Mouse (Mus musculus) hindlimb bud, embryonic 11.5 days (tissue): ENCODE data around the gene Donson.
A peak's percentile ranks its signal among the peaks of the same experiment; 100 is the strongest.

Source experiments
- DNase-seq: peaks from one replicate; pipeline ENCODE4 v3.0.0-alpha.2; 2012; ENCODE audit warnings: low read depth, low spot score; ENCODE audit errors: extremely low spot score

The Donson gene

DNA sequence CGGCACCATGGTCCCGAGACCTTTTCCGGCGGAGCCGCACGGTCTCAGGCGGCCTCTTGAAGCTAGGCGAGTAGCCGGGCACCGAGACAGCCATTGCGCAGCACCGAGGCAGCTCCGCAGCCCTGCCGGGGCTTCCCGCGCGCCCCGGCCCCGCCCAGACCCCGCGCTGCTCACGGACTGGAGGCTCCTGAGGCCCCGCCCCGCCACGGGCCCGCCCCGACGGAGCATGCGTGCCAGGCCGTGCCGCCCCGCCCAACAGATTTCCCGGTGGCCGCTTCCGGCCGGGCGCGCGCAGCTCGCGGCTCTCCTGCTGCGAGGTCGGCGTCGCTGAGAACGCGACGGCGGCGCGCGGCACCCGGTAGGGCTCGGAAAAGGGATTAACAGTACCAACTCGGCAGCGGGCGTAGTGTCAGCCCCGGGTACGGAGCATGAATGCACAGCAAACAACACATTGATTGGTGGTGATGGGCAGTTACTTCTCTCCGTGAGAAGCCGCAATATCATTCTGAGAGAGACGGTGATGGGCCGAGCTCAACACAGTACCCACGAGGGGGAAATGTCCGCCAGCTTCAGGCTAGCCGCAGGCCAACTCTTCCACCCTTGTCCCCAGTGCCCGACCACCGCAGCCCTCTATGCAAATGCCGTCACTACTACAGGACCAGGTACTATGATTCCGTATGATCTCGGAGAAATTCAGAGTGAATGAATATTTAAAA is at the start of gene Donson:
Gene Donson, minus strand, starts transcription at position 152 of the 716 bp plus-strand sequence.
- DNase-seq = no peak

DNA sequence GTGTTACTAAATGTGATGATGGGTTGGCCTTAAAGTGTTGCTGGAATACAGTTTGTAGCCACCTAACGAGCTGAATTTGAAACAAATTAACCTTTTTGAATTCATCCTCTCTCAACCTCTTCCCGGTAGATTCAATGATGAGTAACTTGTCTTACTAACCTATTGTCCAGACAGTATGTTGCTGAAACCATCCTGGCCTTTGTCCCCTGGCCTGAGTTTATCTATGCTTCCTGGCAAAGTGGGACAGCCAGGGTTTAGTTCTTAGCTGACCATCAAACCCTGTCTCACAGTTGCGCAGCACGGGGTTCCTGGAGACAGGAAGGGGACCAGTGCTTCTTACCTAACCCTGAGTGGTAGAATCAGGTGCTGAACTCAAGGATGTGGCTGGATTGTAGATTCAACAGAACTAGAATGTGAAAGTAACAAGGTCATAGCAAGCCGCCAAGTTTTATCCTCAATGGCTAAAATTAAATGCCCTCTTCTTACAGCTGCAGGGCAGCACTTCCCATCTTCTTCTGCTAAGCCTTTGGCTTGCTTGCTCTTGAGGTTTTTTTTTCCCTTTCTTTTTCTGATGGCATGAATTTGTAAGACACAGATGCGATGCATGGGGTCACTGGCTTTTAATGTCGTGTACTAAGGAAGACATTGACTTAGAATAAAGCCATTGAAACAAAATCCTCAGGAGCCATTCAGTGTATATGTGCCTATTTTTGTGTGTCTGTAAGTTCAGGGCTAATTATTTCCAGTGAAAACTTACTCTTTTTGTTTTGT is 47.7 kb upstream of the Donson start:
- no peak for DNase-seq

DNA sequence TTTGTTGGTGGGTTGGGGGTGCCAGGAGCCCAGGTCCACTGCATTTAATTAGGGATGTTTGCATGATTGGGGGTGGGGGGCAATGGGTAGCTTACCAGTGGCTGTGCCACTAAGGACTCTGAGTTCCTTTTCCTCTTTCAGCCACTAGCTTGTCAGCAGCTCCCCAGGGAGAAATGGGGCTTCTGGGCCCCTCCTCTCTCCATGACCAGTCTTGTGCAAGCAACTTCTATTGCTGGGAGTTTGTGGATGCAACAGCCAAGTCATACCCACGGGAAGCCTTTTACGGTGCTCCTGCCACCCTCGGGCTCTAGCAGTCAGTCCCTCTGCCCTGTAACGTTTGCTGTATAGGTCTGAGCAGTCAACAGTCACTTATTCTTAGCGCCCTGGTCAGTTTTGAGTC is 46.2 kb upstream of the Donson start:
- DNase-seq = no peak

GRCm38 (mm10) chr16:91732816-91733215 is 44.2 kb upstream of the Donson start:
- DNase-seq = no peak

GRCm38 (mm10) chr16:91730446-91730845 is 41.9 kb upstream of the Donson start:
- no peak for DNase-seq

DNA sequence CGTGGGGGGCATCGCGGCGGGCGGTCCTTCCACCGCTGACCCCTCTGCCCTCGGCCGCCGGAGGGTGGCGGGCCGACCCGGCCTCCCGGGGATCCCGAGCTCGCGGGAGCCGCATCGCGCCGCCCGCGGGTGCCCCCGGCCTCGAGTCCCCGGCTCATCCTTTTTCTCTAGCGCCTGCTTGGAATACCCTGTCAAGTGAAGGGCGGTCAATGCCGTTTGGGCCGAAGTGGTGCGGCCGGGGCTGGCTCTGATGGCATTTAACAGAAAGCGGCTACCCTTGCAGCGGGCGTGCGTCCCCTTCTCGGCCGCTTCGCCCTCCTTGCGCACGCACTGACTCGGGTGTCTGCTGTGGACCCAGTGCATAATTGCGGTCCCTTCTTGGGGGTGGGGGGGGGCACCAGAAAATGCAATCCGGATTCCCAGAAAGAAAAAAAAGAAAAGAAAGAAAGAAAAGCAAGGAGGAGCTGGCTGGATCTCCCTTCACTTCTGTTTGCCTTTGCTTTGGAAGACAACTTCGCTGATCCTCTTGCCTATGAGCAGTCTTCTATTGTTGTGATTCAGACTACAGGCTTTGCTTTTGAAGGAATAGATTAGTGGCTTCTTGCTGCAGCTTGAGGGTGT is 41.4 kb upstream of the Donson start:
- DNase-seq = no peak

- DNase-seq = no peak
Observed at GRCm38 (mm10) chr16:91729066-91729482, 40.5 kb upstream of the Donson start, which contains the start of gene Itsn1. TSS of gene Itsn1 (plus strand) at chr16:91729281.

DNA sequence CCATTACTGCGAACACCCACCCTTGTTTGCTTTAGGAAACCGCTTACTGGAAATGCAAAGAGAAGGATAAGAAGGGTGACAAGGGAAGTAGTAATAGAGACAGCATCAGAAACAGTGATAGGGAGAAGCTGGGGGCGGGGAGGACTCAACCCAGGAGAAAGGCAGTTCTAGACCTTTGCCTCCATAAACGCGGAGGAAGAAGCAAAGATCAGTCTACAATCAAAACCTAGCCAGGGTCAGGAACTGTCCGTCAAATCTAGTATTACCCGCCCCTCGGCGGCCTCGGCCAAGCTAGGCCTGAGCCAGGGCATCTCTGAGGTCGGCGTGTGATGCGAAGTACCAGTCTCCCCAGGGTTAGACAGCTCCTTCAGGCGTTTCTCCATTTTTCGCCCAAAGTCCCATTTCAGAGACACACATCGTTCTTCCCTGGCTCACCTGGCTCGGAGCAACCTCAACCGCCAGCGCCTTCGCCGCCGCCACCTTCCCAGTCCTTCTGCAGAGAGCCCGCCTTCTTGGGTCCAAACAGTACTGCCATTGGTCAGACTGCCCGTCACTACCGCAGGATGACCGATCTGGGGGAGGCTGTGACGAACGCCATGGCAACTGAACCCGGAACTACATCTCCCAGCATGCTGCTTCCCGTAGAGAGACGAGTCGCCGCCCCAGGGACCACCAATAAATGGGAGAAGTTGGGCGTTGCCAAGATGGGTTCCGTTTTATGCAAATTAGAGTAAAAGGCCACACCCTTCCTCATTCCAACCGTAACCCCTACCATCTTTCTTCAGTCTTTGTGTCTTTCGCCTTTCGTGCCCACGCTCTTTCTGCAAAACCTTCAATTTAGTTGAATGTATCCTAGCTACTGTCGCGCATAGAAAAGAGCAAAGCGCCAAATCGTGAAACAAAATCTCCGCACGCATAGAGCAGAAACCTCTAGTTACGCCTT is 39.8 kb upstream of the Donson start, which contains the start of gene Cryzl1:
Gene Cryzl1, minus strand, starts transcription at position 853 of the 943 bp plus-strand sequence.
- peak; percentile 98 for DNase-seq

DNA sequence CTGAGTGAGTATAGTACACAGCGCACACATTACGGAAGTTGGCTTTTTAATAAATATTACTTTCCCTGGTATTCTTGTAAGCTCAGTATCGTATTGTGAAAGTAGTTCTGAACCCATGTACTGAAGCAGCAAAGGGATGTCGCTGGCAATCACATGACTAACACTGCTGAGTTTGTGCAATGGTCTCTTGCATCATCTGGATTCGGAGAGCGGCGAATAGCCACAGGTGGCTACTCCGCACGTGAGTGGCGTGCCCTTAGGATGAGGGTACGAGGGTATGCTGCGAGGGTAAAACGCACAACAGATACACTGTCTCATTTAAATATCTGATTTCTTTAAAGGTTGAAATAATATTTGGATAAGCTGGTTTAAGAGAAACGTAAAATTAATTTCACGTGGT is 38.9 kb upstream of the Donson start:
- DNase-seq = no peak

DNA sequence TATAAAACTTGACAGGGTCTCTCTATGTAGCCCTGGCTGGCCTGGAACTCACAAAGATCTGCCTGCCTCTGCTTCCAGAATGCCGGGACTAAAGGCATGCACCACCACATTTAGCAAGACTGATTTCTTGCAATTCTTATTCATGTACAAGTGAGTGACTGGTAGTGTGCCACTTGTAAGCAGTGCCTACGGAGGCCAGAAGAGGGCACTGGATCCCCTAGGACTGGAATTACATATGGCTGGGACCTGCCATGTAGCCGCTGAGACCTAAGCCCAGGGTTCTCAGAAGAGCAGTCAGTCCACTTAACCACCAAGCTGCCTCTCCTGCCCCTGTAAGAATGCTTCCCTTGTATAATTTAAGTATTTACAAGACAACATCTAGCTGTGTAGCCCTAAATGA is 35.7 kb upstream of the Donson start:
- DNase-seq = no peak

DNA sequence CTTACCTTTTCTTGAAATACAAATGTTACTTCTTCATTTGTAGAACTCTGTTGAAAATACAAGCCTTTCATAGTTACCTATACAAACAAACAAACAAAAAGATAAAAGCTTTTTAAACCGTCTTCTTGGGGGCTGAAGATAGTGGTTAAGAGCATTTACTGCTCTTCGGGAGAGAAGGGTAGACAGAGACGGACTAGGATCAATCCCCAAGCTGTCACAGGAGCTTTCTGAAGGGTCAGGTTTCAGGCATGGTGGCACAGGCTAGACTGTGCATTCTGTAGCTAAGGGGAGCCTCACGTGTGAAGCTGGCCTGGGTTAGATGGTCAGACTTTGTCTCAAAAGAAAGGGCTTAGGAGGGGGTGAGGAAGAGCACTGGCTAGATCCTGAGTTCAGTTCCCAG is 28.8 kb upstream of the Donson start:
- DNase-seq = no peak

DNA sequence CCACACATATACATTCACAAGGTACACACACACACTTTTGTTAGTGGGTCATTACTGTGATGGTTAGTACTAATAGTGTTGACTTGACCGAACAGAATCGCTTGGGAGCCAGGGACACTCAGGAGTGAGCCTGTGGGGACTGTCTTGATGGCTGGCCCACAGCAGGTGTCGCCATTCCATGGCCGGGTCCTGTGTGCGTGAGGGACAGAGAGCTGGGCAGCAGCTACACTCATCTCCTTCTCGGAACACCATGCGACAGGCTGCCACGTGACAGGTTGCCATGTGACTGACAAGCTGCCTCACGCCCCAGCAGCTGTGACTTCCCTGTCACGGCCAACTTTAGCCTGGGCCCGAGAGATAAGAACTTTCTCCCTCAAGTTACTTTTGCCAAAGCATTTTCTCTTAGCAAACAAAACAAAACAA is 28.4 kb upstream of the Donson start:
- no peak for DNase-seq

GRCm38 (mm10) chr16:91710241-91710640 is 21.7 kb upstream of the Donson start:
- no peak for DNase-seq

GRCm38 (mm10) chr16:91704603-91705340 is 16.2 kb upstream of the Donson start:
- no peak for DNase-seq

GRCm38 (mm10) chr16:91702771-91703188 is 14.2 kb upstream of the Donson start:
- DNase-seq = no peak

DNA sequence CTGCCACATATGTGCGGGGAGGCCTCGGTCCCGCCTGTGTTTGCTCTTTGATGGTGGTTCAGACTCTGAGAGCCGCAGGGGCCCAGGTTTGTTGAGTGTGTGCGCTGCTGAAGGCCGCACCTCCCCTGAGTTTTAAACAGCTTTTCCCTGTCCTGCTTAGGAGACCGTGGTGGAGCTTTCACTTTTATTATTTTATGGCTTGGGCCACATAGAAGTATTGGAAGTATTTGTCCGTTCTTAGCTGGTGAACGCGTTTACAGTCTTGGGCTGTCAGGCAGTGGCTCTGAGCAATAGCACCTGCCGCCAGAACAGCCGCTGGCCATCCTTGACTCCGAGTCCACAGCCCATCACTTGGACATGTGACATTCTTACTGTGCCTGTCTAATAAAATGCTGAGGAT is 13.3 kb upstream of the Donson start:
- no peak for DNase-seq

GRCm38 (mm10) chr16:91698995-91699394 is 10.4 kb upstream of the Donson start:
- DNase-seq = no peak

DNA sequence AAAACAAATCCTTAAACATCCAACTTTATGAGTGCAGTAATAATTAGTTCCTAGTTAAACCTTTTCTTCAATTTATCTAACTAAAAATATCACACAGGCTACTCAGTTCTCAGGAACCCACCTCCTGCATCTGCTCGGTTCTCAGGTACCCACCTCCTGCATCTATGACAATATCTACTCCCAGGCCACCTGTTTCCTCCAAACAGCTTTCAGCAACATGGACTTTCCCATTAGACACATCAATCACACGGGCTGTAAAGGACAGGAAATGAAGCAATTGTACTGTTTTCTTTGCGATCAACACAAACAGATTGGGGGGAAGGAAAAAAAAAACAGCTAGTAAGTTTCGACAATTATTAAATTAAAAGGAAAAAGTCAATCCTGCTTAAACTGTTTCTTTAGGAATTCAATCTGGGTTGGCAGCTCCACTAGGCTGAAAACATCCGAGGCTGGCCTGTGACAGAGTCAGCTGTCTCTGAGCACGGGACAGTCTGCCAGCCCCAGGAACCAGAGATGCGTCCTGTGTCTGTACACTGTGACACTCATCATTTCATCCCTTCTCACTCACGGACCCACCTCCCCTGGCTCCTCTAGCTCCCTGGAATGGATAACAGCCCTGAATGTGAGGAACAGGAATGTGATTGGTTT is 6.7 kb upstream of the Donson start:
- no peak for DNase-seq

DNA sequence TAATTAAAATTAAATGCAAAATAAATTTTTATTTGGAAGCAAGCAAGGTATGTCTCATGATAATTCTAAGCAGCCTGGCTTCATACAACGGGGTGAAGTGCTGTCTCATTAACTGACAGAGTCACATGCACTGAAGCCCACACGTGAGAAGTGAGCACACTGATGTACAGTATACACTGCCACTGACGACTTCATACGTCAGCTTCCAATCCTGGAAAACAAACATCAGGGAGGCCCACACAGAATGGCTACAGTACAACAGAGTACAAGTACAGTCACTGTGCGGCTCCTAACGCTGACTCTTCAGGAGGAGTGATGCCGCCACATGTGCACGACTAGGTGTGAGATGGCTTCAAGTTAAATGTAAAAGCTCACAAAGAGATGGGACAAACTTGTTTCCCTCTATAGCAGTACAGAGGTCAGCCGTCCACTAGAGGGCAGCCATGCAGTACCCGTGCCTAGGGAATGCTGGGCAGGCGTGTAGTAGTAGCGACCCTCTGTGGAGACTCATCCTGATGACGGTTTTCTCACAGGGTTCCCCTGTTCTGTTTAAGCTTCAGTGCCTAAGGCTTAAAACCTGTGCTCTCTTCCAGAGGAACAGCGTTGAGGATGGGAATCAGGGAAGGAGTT is 6.0 kb upstream of the Donson start:
- peak; percentile 39 for DNase-seq
